Mouse (Mus musculus) embryonic fibroblast, embryonic 13.5 days (primary cell): ENCODE results near the gene Dnajb3. TPM values are rescaled to one million over a fixed set of nuclear protein-coding genes. Genes with fewer than 3 reads are reported as not detected.

Source experiments
- H3K27ac ChIP-seq: 2 replicates; pipeline ENCODE4 v1.5.1; 2012; ENCODE audit warnings: low read length, control low read depth, inconsistent platforms; ENCODE audit not compliant: insufficient read depth
- H3K4me1 ChIP-seq: 2 replicates; pipeline ENCODE4 v1.6.1; 2011; ENCODE audit warnings: low read length; ENCODE audit not compliant: control insufficient read depth, insufficient read depth
- H3K4me3 ChIP-seq: 2 replicates; pipeline ENCODE4 v1.5.1; 2011; ENCODE audit warnings: mild to moderate bottlenecking, control low read depth, low read length; ENCODE audit not compliant: insufficient read depth
- CTCF ChIP-seq: IDR thresholded peaks from 2 replicates; pipeline ENCODE4 v1.5.1; 2011; ENCODE audit warnings: mild to moderate bottlenecking, control low read depth, low read length, moderate library complexity, borderline replicate concordance; ENCODE audit not compliant: insufficient read depth
- POLR2A ChIP-seq: IDR thresholded peaks from 2 replicates; pipeline ENCODE4 v1.6.1; 2011; ENCODE audit warnings: low read depth, mild to moderate bottlenecking, control low read depth, low read length, moderate library complexity
- polyA plus RNA-seq: library from polyadenylated mRNA; stranded (reverse); fragments of >200 nt; gene quantifications from 2 replicates; pipeline ENCODE4 v1.2.4, GENCODE M21; 2011; ENCODE audit warnings: low read depth; ENCODE audit not compliant: missing spikeins, insufficient read length

Gene Dnajb3
- polyA plus RNA-seq, 1 experiment, result 3.0 TPM

GRCm38 (mm10) chr1:88165711-88166110 is 39.9 kb downstream of the Dnajb3 start, which contains the start of gene Ugt1a5:
Gene Ugt1a5, plus strand, starts transcription at chr1:88166012.
- Histone ChIP-seq H3K4me1 (no peaks in the 10 kb centered on the region), H3K4me3 (no peak within 1 kb of the TSS), H3K27ac (no peak within 1 kb of the TSS)
- TF ChIP-seq CTCF (no peak), POLR2A (no peak)

DNA sequence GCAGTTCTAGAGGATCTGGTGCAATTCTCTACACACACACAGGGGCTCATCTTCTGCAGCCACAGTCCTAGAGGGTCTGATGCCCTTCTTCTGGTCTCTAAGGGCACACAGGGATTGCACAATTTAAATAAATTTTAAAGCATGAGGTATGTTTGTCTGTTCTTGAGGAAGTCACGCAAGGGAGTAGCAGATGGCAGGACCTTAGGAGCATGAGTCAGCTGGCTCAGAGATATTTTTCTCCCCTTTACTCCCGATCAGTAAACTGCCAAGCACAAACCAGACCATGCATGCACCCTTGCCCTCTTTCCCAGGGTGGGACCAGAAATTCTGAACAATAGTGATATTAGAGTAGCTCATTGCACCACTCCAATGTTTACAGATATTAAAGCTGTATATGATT is 47.2 kb downstream of the Dnajb3 start:
- H3K27ac ChIP-seq, result no peak overlapping the region

More for the DNA sequence above, 47.2 kb downstream of the Dnajb3 start:
- TF ChIP-seq POLR2A (no peak), CTCF (no peak)
- no peak overlapping the region for H3K4me3 ChIP-seq
- H3K4me1 ChIP-seq, result no peaks in the 10 kb centered on the region

Other genes with a start within 250 kb of the Dnajb3 start
- gene Usp40, start 197.2 kb downstream of the Dnajb3 start, polyA plus RNA-seq, result 40.6 and 44.4 TPM in 2 replicates
- not detected in 2 replicates for gene Ugt1a10, start 150.4 kb downstream of the Dnajb3 start, polyA plus RNA-seq
- gene Ugt1a9, start 135.0 kb downstream of the Dnajb3 start, polyA plus RNA-seq, result not detected in 2 replicates
- gene Ugt1a8, start 118.0 kb downstream of the Dnajb3 start, polyA plus RNA-seq, result not detected in 2 replicates
- gene Ugt1a7c, start 110.7 kb downstream of the Dnajb3 start, polyA plus RNA-seq, result 8.0 and 11.2 TPM in 2 replicates
- 0.58 and 1.8 TPM in 2 replicates for gene Ugt1a6b, start 102.5 kb downstream of the Dnajb3 start, polyA plus RNA-seq
- 16.4 and 20.8 TPM in 2 replicates for gene Ugt1a6a, start 71.0 kb downstream of the Dnajb3 start, polyA plus RNA-seq
- gene Ugt1a5, start 39.8 kb downstream of the Dnajb3 start, polyA plus RNA-seq, result 0.39 TPM in 1 of 2 replicates, not detected in the other
- gene Ugt1a2, start 5.2 kb downstream of the Dnajb3 start, polyA plus RNA-seq, result not detected in 2 replicates
- gene Ugt1a1, start 6.2 kb upstream of the Dnajb3 start, polyA plus RNA-seq, result not detected in 2 replicates
- not detected in 2 replicates for gene Mroh2a, start 21.2 kb upstream of the Dnajb3 start, polyA plus RNA-seq
- 106 and 122 TPM in 2 replicates for gene Hjurp, start 71.9 kb upstream of the Dnajb3 start, polyA plus RNA-seq
- not detected in 2 replicates for gene Trpm8, start 71.9 kb upstream of the Dnajb3 start, polyA plus RNA-seq
- gene Spp2, start 201.2 kb upstream of the Dnajb3 start, polyA plus RNA-seq, result not detected in 2 replicates